Mouse (Mus musculus): ENCODE measurements at regions not wholly inside any gene's neighbourhood (a gene's known extent, or its start where the extent isn't known, plus 50 kb on each side); places are given as distances from the start of the nearest gene placed in this dataset.

- DNase-seq (ENCODE audit: low spot score): no peak
Measured at GRCm38 (mm10) chr10:56453578-56454069, 76.5 kb downstream of the Gja1 start.

DNA sequence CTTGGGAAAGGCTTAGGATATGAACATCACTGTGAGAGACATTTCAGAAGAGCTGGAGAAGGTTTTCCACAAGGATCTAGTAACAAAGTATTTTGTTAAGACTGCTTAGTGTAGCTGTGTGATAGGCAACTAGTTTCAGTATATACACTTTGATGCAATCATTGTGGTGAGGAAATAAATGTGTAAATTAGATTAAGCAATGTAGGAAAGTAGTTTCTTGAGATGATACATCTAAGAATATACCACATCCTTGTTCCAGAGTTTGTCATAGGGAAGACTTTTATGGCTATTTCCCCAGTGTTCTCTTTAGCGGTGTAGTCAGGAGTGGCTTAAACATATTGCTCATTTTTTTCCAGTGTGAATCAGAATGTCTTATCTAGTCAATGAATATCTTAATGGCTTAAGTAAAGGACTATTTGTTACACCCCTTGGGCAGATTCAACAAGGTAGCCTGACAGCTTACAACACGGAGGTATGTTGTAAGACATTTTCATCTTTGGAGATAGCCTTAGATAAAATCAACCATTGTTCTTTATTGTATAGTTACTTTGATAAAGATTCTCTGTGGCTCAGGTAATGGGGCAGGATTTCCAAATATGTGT lies 78.8 kb downstream of the Gja1 start:
- DNase-seq (ENCODE audit: low spot score): no peak

DNA sequence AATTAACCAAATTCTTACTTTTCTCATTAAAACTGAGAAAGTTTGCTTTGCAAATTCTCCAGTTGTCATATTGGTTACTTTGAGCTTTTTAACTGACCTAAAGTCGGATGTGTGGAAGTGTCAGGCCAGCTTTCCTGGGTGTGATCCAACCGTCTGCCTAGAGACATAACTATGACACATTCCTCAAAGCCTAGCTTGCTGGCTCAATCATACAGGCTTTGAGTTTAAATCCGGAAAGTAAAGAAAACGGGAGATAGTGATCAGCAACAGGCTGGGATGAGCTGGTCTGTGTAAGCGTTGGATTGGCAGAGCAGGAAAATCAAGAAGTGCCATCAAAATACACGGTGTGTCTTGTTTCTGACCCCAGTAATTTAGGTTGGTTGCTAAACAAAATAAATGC lies 91.4 kb downstream of the Gja1 start:
- DNase-seq (ENCODE audit: low spot score): peak; percentile 14

DNA sequence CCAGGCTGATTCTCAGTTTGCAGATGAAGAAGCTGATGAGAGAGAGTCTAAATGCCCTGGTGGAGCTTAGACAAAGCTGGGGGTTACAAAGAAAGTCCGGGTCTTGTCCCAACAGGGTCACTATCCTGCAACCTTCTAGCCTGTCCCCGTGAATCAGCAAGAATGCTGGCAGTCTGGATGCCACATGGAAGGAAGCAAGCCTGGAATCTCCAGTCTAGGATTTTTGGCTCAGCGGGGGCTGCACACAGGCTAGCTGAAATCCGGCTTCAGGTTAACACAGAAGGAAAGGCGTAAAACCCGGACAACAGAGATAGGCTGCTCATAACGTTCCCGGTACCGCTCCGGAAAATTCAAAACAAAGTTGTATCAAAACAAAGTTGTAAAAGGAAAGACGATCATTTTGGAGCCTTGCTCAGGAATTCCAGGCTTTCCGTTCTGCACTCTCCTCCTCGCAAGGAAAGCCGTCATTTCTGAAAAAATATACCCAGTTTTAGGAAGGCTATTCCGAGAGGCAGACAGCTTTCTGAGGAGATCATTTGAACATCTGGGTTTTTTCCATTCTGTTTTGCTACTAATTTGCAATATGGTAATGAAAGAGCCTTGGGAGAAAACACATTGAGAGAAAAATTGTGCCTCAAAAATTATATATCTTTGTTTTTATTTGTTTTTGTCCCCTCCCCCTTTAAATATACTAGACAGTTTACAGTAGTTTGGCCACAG lies 92.0 kb downstream of the Gja1 start:
- peak; percentile 25 for DNase-seq (ENCODE audit: low spot score)

GRCm38 (mm10) chr10:56469895-56470294 lies 92.8 kb downstream of the Gja1 start:
- no peak for DNase-seq (ENCODE audit: low spot score)

- no peak for DNase-seq (ENCODE audit: low spot score)
Measured at GRCm38 (mm10) chr10:56474951-56475350, 97.8 kb downstream of the Gja1 start.

DNA sequence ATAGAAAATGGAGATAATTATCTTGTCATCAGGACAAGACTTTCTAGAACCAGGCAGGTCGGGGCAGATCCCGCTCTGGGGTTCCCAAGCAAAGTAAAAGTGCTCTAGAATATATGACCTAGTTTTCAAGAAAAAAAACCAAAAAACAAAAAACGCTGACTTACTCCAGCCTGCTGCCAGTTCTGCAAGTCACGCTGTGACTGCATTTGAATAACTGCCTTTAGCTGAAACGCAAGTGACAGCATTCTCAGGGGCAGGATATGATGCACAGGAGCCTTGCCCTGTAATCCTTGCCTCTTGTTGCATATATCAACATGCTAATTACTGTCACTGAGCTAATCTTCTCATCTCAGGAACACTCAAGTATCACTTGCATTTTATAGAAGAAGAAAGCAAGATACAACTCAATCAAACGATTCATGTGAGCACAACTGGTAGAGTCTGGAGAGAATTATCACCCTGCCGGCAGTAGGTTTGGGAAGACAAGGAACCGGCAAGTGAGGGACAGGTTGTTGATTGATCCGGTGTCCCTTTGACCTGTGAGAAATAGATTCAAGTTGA lies 105.1 kb downstream of the Gja1 start:
- no peak for DNase-seq (ENCODE audit: low spot score)

DNA sequence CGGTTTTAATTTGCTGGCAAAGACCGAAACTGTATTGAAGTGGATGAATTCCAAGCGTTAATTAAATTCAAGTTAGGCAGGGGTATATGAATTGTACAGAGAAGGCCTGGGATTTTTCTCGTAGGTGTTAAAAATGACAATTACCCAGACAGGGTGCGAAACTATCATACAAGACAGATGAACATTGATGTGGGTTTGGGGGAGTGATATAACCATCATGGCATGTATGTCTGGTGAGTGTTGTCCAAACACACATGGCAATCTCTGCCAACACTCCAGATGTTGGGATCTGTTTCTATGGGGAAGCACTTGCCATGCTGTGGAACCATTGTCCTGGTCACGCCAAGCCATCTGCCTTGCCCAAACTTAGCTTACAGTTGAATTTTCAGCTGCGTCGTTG lies 107.8 kb downstream of the Gja1 start:
- DNase-seq (ENCODE audit: low spot score): no peak

GRCm38 (mm10) chr10:56485746-56486145 lies 108.6 kb downstream of the Gja1 start:
- no peak for DNase-seq (ENCODE audit: low spot score)

DNA sequence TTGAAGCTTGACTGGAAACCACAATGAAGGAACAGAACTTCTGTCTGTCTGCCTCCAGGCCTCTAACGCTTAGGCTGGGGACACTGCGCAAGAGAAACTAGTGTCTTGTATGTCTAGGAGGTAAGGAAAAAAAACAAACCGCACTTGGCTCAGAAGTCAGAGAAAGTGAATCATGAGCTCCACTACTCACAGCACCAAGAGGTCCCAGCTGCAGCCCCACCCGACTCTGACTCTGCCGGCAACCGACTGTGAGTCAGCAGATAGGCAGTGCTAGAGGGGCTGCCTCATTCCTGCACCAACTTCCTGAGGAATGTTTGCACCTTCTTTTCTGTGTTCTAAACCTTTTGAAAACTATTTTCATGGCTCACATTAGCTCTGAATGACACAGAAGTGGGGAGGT lies 109.5 kb downstream of the Gja1 start:
- peak; percentile 59 for DNase-seq (ENCODE audit: low spot score)

DNA sequence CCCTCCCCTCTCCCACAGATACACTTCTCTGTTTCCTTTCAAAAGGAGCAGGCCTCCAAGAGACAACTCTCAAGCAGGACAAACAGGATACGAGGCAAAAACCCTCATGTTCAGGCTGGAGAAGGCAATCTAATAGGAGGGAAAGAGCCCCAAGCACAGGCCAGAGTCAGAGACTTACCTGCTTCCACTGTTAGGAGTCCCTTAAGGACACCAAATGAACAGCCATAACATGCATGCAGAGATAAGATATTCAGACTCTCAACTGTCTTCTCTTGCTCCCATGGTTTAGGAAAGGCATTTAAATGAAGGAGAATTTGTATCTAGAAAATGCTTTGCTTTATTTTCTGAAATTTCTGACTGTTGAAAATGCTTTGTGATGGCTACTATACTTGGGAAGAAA lies 116.3 kb downstream of the Gja1 start:
- DNase-seq (ENCODE audit: low spot score): no peak

DNA sequence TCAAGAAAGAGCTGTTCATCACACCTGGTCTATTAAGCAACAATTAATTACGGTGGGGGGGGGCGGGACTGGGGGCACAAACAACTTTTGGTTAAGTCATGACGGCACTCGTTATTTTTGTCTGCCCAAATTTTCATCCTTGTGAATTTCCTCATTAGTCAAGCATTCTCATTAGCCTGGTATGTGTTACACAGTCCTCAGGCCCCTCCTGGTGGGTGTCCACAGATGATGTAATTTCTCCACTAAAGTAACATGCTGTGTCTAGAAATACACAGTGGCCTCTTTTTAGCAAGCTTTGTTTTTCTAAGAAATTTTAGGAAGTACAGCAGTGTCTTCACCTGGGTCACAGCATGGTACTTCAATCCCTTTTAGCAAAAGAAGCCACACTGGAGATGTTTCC lies 118.2 kb downstream of the Gja1 start:
- no peak for DNase-seq (ENCODE audit: low spot score)

DNA sequence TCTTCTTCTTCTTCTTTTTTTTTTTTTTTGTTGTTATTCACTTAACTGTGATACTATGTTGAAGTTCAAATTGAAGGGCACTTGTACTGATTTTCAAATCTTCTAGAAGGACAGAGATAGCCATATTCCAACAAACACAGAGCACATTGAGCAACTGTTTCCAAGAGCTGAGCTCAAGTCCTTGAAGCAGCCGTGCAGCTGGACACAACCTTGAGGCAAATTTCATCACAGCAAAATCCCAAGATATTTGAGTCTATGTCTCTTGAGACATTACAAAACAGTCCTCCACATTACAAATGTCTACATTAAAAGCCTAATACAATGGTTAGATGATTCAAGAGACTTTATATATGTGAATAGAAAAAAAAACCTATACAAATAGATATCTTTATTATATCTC lies 141.9 kb downstream of the Gja1 start:
- DNase-seq (ENCODE audit: low spot score): peak; percentile 17

GRCm38 (mm10) chr10:56525791-56526190 lies 148.7 kb downstream of the Gja1 start:
- no peak for DNase-seq (ENCODE audit: low spot score)

- DNase-seq (ENCODE audit: low spot score): no peak
Measured at GRCm38 (mm10) chr10:56537091-56537490, 160.0 kb downstream of the Gja1 start.

- no peak for DNase-seq (ENCODE audit: low spot score)
Measured at GRCm38 (mm10) chr10:56539827-56540511, 162.8 kb downstream of the Gja1 start.

DNA sequence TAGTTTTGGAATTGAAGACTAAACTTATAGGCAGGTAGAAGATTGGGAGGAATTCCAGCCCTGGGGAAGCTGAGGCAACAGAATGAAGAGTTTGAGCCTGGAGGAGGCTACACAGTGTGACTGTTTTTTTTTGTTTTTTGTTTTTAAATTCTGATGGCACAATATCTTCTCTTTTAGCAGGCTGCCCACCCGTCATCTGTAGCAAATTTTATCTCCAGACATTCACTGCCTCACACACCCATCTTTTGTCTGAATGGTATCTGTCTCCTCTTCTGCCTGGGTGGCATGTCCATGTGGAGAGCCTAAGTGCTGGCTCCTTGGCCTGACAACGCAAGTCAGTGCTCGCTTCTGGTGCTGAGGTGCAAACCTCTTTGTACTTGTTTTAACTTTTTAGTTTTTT lies 165.0 kb downstream of the Gja1 start:
- no peak for DNase-seq (ENCODE audit: low spot score)

DNA sequence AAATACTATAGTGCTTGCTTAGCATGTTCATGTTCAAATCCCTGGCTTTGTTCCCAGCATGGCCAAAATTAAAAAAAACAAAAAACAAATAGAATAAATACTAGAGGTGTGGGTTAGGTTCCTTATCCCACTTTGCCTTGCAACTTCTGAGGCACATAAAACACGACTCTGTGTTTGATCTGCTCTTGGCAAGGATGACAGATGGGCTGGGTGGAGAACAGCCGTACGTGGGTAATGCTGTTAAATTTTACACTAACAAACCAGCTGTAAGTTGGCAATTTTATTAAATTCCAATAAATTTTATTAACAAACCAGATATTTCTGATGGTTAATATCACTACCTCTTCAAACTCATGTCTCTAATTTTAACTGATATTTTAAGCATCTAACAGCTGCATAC lies 168.9 kb downstream of the Gja1 start:
- DNase-seq (ENCODE audit: low spot score): no peak

DNA sequence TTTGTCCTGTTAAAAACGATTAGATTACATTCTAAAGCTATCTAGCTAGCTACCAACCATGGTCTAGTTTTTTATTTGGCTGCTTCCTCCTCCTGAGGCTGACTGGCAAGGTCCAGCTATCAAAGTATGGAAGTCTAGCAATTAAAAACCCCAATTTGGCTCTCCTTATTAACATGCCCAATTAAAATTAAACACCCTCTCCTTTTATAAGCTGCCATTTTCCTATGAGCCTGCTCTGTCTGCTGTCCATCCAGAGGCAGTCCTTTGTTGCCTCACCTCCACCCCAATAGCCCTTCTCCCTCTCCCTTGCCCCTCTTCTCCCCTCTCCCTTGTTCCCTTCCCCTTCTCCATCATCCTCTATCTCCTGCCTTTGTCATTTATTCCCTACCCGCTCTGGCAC lies 169.7 kb downstream of the Gja1 start:
- DNase-seq (ENCODE audit: low spot score): no peak

GRCm38 (mm10) chr10:56547825-56548224 lies 170.7 kb downstream of the Gja1 start:
- DNase-seq (ENCODE audit: low spot score): no peak

- no peak for DNase-seq (ENCODE audit: low spot score)
Measured at GRCm38 (mm10) chr10:56566836-56567442, 189.8 kb downstream of the Gja1 start.

- DNase-seq (ENCODE audit: low spot score): peak; percentile 20
Measured at GRCm38 (mm10) chr10:56582065-56582464, 204.9 kb downstream of the Gja1 start.

All from gastrocnemius, adult 18-20 months (tissue).